Mouse (Mus musculus) forebrain, postnatal 0 days (tissue): ENCODE data around the gene Adnp. TPM values are rescaled to one million over a fixed set of nuclear protein-coding genes. Genes with fewer than 3 reads are reported as not detected.
A peak's percentile ranks its signal among the peaks of the same experiment; 100 is the strongest.

Experiments used
- ATAC-seq: fragments of 200-750 bp; cut with Nextera tagmentation; 2 replicates; pipeline ENCODE4 v1.8.0; 2017; ENCODE audit warnings: mild to moderate bottlenecking, moderate library complexity
- DNase-seq: peaks from one replicate; pipeline ENCODE4 v3.0.0-alpha.2; 2015
- H3K27ac ChIP-seq: fragments of 300-500 bp; sonication (generic); 2 replicates; pipeline ENCODE4 v1.5.1; 2014; ENCODE audit warnings: low read depth, mild to moderate bottlenecking, antibody characterized with exemption, low read length, moderate library complexity, mixed read lengths
- H3K27me3 ChIP-seq: fragments of 300-500 bp; sonication (generic); 2 replicates; pipeline ENCODE4 v1.6.1; 2014; ENCODE audit warnings: mild to moderate bottlenecking, low read length, mixed read lengths; ENCODE audit not compliant: insufficient read depth
- H3K36me3 ChIP-seq: fragments of 300-500 bp; sonication (generic); 2 replicates; pipeline ENCODE4 v1.6.1; 2014; ENCODE audit warnings: mild to moderate bottlenecking, moderate library complexity; ENCODE audit not compliant: insufficient read depth
- H3K4me1 ChIP-seq: fragments of 300-500 bp; sonication (generic); 2 replicates; pipeline ENCODE4 v1.6.1; 2014; ENCODE audit warnings: antibody characterized with exemption; ENCODE audit not compliant: insufficient read depth
- H3K4me2 ChIP-seq: fragments of 300-500 bp; sonication (generic); 2 replicates; pipeline ENCODE4 v1.6.1; 2014; ENCODE audit warnings: low read depth, mild to moderate bottlenecking, moderate library complexity
- H3K4me3 ChIP-seq: fragments of 300-500 bp; sonication (generic); 2 replicates; pipeline ENCODE4 v1.5.1; 2014; ENCODE audit warnings: low read depth, low read length, mixed read lengths
- H3K9ac ChIP-seq: fragments of 300-500 bp; sonication (generic); 2 replicates; pipeline ENCODE4 v1.6.1; 2014; ENCODE audit warnings: mild to moderate bottlenecking
- H3K9me3 ChIP-seq: fragments of 300-500 bp; sonication (generic); 2 replicates; pipeline ENCODE4 v1.6.1; 2016; ENCODE audit warnings: low read length
- CTCF ChIP-seq: sonication (generic); IDR thresholded peaks from 2 replicates; pipeline ENCODE4 v1.5.1; 2016; ENCODE audit warnings: antibody characterized with exemption, control low read depth, low read depth
- WGBS: fragments of 180-500 bp; shearing (Covaris S2); extraction: QIAGEN DNeasy Blood & Tissue Kit; methylation state at CpG from one replicate; pipeline ENCODE4 v1.1.7; 2014; 5-methylcytosine and 5-hydroxymethylcytosine counted together
- polyA plus RNA-seq: library from polyadenylated mRNA; unstranded; fragments of >200 nt; fragmentation: Nextera tagmentation; extraction: Ambion mirVana; gene quantifications from 2 replicates; pipeline ENCODE4 v1.2.1, GENCODE M21; 2015
- total RNA-seq: library from RNA; depleted of rRNA; stranded (reverse); fragments of >200 nt; gene quantifications from 2 replicates; pipeline ENCODE4 v1.2.3, GENCODE M21; 2014

Gene Adnp
- total and polyA plus RNA-seq, 2 experiments from 2014 or later = 15.4 to 41.8 TPM

GRCm38 (mm10) chr2:168156361-168156760, 50.6 kb downstream of the Adnp start:
- H3K9ac ChIP-seq = no peak overlapping the region
- no peak for DNase-seq
- no peak for TF ChIP-seq CTCF
- H3K27me3 ChIP-seq = no peaks in the 10 kb centered on the region
- no peak for ATAC-seq
- H3K4me2 ChIP-seq = no peak overlapping the region
- no peaks in the 10 kb centered on the region for H3K9me3 ChIP-seq
- H3K4me3 ChIP-seq = no peak overlapping the region
- no peaks in the 10 kb centered on the region for H3K4me1 ChIP-seq
- no peak overlapping the region for H3K27ac ChIP-seq
- WGBS = 29% methylated on average over 14 of the region's 14 CpGs
- no peaks in the 10 kb centered on the region for H3K36me3 ChIP-seq

GRCm38 (mm10) chr2:168155666-168156065, 51.2 kb downstream of the Adnp start:
- Histone ChIP-seq H3K4me3 (no peak overlapping the region), H3K27ac (no peak overlapping the region), H3K9ac (no peak overlapping the region), H3K27me3 (no peaks in the 10 kb centered on the region), H3K36me3 (no peaks in the 10 kb centered on the region), H3K9me3 (no peaks in the 10 kb centered on the region), H3K4me1 (no peaks in the 10 kb centered on the region), H3K4me2 (no peak overlapping the region)
- no peak for TF ChIP-seq CTCF
- no peak for ATAC-seq
- WGBS = 91% methylated on average over 7 of the region's 7 CpGs
- DNase-seq = no peak

DNA sequence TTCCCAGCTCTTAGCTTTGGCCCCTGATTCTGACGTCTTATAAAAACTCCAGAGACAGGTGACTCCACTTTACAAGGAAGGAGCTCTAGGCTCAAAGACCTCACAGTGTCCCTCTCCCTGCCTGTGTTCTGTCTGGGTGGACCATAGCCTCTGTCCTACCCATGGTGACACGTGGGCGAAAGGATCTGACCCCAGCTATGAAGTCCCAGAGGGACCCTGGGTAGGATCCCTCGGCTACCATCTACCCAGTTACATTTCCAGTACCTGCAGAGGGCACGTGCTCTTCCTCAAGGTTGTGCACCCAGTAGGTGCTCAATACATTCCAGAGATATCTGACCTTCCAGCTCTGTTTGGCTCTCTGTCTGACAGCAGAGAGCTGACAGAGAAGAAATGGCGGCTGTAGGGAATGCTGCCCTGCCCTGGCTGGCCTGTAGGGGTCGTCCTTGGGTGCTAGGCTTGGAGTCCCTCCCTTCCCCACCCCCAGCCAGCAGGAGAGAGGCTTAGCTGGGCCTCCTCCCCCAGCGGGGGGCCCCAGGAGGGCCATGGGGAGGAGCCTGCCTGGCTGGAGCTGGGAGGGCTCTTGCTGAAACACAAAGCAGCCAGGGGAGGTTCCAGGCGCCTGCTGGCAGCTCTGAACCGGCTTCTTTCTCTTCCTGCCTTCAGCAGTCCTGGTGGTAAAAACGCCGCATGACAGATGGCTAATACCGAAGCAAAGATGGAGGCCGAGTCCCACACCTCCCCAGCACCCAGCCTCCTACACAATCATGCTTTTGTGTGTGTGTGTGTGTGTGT, 52.6 kb downstream of the Adnp start:
- Histone ChIP-seq H3K27ac (0 out of 2 replicates have a peak overlapping the region, but pooled peaks have one; percentile 30), H3K4me1 (no peaks in the 10 kb centered on the region), H3K9ac (no peak overlapping the region), H3K4me3 (no peak overlapping the region), H3K9me3 (no peaks in the 10 kb centered on the region), H3K27me3 (no peaks in the 10 kb centered on the region), H3K36me3 (no peaks in the 10 kb centered on the region), H3K4me2 (no peak overlapping the region)
- 21% methylated on average over 14 of the region's 14 CpGs for WGBS
- peak; percentile 92 for ATAC-seq
- TF ChIP-seq CTCF = peak; percentile 61
- DNase-seq = peak; percentile 79

GRCm38 (mm10) chr2:168149241-168149640, 57.7 kb downstream of the Adnp start:
- Histone ChIP-seq H3K9ac (no peak overlapping the region), H3K4me3 (no peak overlapping the region), H3K27me3 (no peaks in the 10 kb centered on the region), H3K36me3 (no peaks in the 10 kb centered on the region), H3K27ac (no peak overlapping the region), H3K4me2 (no peak overlapping the region), H3K9me3 (no peaks in the 10 kb centered on the region), H3K4me1 (no peaks in the 10 kb centered on the region)
- WGBS = 90% methylated on average over 8 of the region's 8 CpGs
- no peak for DNase-seq
- no peak for TF ChIP-seq CTCF
- ATAC-seq = no peak

DNA sequence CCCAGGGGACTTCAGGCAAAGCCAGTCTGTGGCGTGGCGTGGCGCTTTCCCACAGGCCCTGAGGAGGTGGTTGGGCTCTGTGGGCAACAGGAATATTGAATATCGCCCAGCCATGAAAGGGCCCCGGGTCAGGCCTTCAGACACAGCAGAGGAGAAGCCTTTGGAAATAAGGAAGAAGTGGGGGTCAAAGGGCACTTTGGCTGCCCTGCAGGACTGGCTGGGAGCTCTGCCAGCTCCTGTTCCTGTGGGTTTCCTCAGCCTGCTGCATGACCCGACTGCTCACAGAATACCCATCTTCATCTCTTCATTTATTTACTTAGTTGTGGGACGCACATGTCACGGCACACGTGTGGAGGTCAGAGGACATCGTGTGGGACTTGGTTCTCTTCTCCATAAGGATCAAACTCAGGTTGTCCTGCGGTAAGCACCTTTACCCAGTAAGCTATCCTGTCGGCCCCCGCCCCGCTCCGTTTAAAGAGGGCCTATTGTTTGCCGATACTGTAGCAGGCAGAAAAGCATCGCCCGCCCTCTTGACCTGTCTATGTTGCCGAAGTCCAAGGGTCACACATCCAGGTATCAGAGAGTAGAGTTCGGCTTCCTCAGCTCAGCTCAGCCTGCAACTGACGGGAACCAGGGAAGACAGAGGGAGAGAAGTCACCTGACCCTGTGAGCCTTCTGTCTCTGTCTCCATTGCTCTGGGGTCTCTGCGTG, 59.0 kb downstream of the Adnp start:
- Histone ChIP-seq H3K9me3 (no peaks in the 10 kb centered on the region), H3K9ac (no peak overlapping the region), H3K27ac (no peak overlapping the region), H3K4me3 (no peak overlapping the region), H3K4me1 (0 out of 2 replicates have a peak, but pooled peaks cover 2% of the 10 kb centered on the region), H3K4me2 (no peak overlapping the region), H3K27me3 (no peaks in the 10 kb centered on the region), H3K36me3 (no peaks in the 10 kb centered on the region)
- TF ChIP-seq CTCF = no peak
- ATAC-seq (no peak), DNase-seq (no peak)
- WGBS = 76% methylated on average over 22 of the region's 22 CpGs

DNA sequence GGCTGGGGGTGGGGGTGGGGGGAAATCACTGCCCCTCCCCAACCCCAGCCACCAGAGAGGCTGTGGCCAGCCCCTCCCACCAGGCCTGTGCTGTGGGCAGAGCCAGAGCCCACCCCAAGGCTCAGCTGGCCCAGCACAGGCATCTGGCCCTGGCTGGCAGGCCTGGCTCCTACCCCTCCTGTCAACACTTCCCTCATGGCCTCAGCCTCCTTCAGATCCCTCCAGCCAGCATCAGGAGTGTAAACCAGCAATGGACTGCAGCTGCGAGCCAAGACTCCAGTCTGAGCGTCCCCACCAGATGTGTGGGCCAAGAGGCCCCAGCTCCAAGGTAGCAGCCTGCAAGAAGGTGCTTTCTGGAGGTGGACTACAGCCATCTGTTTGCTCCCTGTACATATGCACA, 61.5 kb downstream of the Adnp start:
- 0 out of 2 replicates have a peak, but pooled peaks cover 2% of the 10 kb centered on the region for H3K4me1 ChIP-seq
- no peak overlapping the region for H3K4me3 ChIP-seq
- H3K9me3 ChIP-seq = no peaks in the 10 kb centered on the region
- WGBS = 60% methylated on average over 2 of the region's 2 CpGs
- H3K27me3 ChIP-seq = no peaks in the 10 kb centered on the region
- ATAC-seq = no peak
- H3K4me2 ChIP-seq = no peak overlapping the region
- no peak for DNase-seq
- no peak overlapping the region for H3K9ac ChIP-seq
- no peak for TF ChIP-seq CTCF
- H3K27ac ChIP-seq = no peak overlapping the region
- no peaks in the 10 kb centered on the region for H3K36me3 ChIP-seq

- DNase-seq (peak; percentile 65), ATAC-seq (peak; percentile 67)
- no peak overlapping the region for H3K9ac ChIP-seq
- TF ChIP-seq CTCF = no peak
- H3K36me3 ChIP-seq = no peaks in the 10 kb centered on the region
- 23% methylated on average over 5 of the region's 5 CpGs for WGBS
- no peak overlapping the region for H3K4me2 ChIP-seq
- 0 out of 2 replicates have a peak, but pooled peaks cover 2% of the 10 kb centered on the region for H3K4me1 ChIP-seq
- no peaks in the 10 kb centered on the region for H3K27me3 ChIP-seq
- no peak overlapping the region for H3K4me3 ChIP-seq
- H3K27ac ChIP-seq = no peak overlapping the region
- H3K9me3 ChIP-seq = no peaks in the 10 kb centered on the region
These were observed 63.1 kb downstream of the Adnp start for GRCm38 (mm10) chr2:168143794-168144193.
